Mouse (Mus musculus): ENCODE data around the gene Spryd3.

DNA sequence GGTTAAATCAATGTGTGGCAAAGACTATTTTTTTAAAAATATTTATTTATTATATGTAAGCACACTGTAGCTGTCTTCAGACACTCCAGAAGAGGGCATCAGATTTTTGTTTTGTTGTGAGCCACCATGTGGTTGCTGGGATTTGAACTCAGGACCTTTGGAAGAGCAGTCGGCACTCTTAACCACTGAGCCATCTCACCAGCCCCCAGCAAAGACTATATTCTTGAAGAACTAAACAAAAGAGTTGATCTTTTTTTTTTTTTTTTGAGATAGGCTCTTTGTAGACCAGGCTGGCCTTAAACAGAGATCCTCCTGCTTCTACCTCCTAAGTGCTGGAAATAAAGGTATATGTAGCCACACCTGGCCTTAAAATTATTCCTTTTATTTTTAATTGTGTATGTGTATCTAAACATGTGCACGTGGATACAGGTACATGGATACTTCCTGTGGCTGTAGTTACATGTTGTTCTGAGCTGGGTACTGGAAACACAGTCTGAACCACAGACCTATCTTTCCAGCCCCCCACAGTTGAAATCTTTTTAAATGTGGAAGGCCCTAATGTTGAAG lies 58.8 kb downstream of the Spryd3 start:
- TF ChIP-seq GATA1 (IDR thresholded peaks at IDR 0.05; ENCODE audit: low read length) (no peak), TAL1 (IDR thresholded peaks at IDR 0.05; ENCODE audit: low read length) (no peak)
